Mouse (Mus musculus) heart, adult 10 weeks (tissue): ENCODE data around the gene Rraga. TPM values are rescaled to one million over a fixed set of nuclear protein-coding genes. Genes with fewer than 3 reads are reported as not detected.

Experiments used
- polyA plus RNA-seq: library from polyadenylated mRNA; stranded (reverse); fragments of 350-450 nt; fragmentation: Illumina TruSeq; extraction: RNeasy Lipid Tissue Mini Kit (QIAGEN cat#74804); gene quantifications from one replicate; pipeline ENCODE4 v1.2.3, GENCODE M21; 2014; ENCODE audit warnings: low read depth, low replicate concordance

Rraga gene
- polyA plus RNA-seq = 64.5 TPM

DNA sequence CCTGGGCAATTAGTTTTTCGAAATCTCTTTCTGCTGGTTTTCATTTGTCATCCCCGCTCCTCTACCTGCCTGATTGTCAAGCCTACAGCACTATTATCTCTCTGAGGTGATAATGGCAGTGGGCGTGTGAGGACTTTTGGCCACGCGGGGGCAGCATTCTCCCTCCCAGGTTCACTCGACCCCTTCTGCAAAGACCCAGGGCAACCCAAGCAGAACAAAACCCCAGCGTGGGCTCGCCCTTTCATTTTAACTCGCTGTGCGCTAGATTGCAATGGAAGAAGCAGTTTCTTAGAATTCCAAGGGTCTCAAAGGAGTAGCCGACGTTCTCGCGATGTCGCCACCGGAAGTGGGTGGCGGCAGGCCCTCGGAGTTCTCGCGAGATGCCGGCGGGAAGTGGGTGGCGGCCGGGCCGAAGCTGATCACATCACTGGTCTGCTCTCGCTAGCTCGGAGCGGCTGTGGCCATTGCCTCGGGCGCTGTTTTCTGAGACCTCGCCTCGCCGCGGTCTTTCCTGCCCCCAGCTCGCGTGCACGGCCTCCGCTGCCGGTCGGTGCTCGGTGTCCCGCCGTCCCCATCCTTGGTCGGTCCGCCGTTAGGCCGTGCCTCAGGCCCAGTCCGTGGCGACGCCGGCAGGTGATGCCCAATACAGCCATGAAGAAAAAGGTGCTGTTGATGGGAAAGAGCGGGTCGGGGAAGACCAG, at the start of gene Rraga:
Rraga (plus strand) TSS at position 386 of the 701 bp plus-strand sequence.

DNA sequence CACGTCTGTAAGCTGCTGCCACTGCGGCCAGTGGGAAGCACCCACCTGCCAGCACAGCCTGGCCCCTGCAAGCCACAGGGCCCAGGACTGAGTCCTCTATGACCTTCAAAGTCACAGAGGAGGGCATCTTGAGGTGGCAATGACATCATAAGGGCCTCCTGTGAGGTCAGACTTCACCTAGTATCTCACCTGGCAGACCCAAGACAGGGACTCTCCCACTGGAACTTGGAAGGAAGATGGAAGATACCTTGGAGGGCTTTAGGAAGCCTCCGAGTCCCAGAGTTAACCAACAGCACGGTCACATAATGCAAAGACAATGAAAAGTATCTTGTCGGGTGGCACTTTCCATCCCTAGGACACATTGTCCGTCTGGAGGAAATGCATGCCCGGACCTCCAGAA, 17.2 kb upstream of the Rraga start, which contains the start of gene Saxo1:
Saxo1 (minus strand) TSS at position 101 of the 400 bp plus-strand sequence.

DNA sequence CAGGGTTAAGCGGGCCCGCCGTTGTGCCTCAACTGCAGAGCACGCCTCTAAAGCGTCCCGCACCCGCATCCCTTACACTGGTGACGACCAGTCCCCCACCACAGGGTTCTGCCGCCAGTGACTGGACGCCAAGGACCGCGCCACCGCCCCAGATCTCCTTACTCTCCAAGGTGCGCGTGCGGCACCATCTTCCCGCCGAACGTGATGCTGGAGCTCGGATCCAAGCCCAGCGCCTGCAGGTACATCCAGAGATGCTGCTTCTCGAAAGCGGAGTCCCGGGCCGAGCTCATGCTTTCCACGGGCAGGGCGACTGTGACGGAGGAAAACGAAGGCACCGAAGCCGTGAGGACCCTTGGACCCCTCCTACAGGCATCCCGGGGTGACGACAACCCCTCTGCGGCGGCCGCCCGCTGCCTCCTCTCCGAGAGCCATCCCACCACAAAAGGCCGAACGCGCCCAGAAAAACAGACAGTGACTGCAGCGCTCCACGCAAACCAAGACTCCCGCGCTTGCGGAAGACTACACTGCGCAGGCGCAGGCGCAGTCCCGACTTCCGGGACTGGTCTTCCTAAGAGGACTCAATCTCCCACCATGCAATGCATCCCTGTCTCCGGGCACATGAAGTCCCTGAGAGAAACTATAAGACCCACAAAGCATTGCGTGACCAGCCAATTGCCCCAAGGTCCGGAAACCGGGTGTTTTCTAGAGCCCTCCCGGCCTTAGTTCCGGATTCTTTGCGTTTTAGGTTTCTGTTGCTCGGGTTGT, 36.2 kb downstream of the Rraga start, which contains the start of gene Haus6:
Haus6 (minus strand) TSS at position 532 of the 765 bp plus-strand sequence.

Other genes starting within 250 kb of the Rraga start
- gene Saxo1, start 17.3 kb upstream of the Rraga start, polyA plus RNA-seq = not detected
- gene Haus6, start 36.4 kb downstream of the Rraga start, polyA plus RNA-seq = 3.3 TPM
- 72.5 TPM for gene Plin2, start 94.4 kb downstream of the Rraga start, polyA plus RNA-seq
- 19.1 TPM for gene Dennd4c, start 172.9 kb downstream of the Rraga start, polyA plus RNA-seq